Mouse (Mus musculus) MEL (cell line): ENCODE data around the gene Sema3a. TPM values are rescaled to one million over a fixed set of nuclear protein-coding genes. Genes with fewer than 3 reads are reported as not detected.

Source experiments
- DNase-seq: peaks from one replicate; pipeline ENCODE4 v3.0.0; 2011; ENCODE audit warnings: low read depth, low spot score
- H3K27ac ChIP-seq: 2 replicates; pipeline ENCODE4 v1.5.1; 2012; ENCODE audit warnings: low read depth, mild to moderate bottlenecking, control low read depth, low read length, moderate library complexity; ENCODE audit not compliant: control insufficient read depth
- H3K27me3 ChIP-seq, 2 experiments: fragments of 150-350 bp in 1 of 2; sonication (generic) in 1 of 2; 2 replicates each; pipeline ENCODE4 v1.6.1; 2012; ENCODE audit warnings: low read length in 2 of 2, mild to moderate bottlenecking in 2 of 2, improper control_type of control experiment in 1 of 2, moderate library complexity in 1 of 2; ENCODE audit not compliant: insufficient read depth in 2 of 2, control insufficient read depth in 1 of 2
- H3K36me3 ChIP-seq, 2 experiments: 2 replicates each; pipeline ENCODE4 v1.6.1; 2012 to 2014; ENCODE audit warnings: low read length in 2 of 2, improper control_type of control experiment in 1 of 2, inconsistent platforms in 1 of 2, mild to moderate bottlenecking in 1 of 2; ENCODE audit not compliant: insufficient read depth in 2 of 2, control insufficient read depth in 1 of 2
- H3K4me1 ChIP-seq, 2 experiments: fragments of 150-350 bp in 1 of 2; sonication (generic) in 1 of 2; 2 replicates each; pipeline ENCODE4 v1.6.1; 2012; ENCODE audit warnings: low read length in 2 of 2, improper control_type of control experiment in 1 of 2, mild to moderate bottlenecking in 1 of 2; ENCODE audit not compliant: insufficient read depth in 2 of 2, control insufficient read depth in 1 of 2
- H3K4me3 ChIP-seq, 2 experiments: fragments of 150-350 bp in 1 of 2; sonication (generic) in 1 of 2; 2 replicates each; pipeline ENCODE4 v1.5.1; 2012; ENCODE audit warnings: low read depth in 2 of 2, low read length in 2 of 2, mild to moderate bottlenecking in 2 of 2, moderate library complexity in 2 of 2, control low read depth in 1 of 2, improper control_type of control experiment in 1 of 2; ENCODE audit not compliant: control insufficient read depth in 1 of 2, insufficient read depth in 1 of 2
- H3K79me2 ChIP-seq: 2 replicates; pipeline ENCODE4 v1.6.1; 2012; ENCODE audit warnings: mild to moderate bottlenecking, low read length, moderate library complexity; ENCODE audit not compliant: control insufficient read depth, poor library complexity, insufficient read depth
- H3K9ac ChIP-seq: 2 replicates; pipeline ENCODE4 v1.6.1; 2012; ENCODE audit warnings: low read depth, mild to moderate bottlenecking, control low read depth, low read length, moderate library complexity; ENCODE audit not compliant: control insufficient read depth, poor library complexity, severe bottlenecking
- H3K9me3 ChIP-seq: fragments of 150-350 bp; sonication (generic); replicated peaks from 2 replicates; pipeline ENCODE4 v1.6.1; 2012; ENCODE audit warnings: mild to moderate bottlenecking, low read length, improper control_type of control experiment, moderate library complexity; ENCODE audit not compliant: insufficient read depth
- CHD1 ChIP-seq: IDR thresholded peaks from 2 replicates; pipeline ENCODE4 v1.6.1; 2012; ENCODE audit warnings: low read depth, mild to moderate bottlenecking, inconsistent platforms, low read length, improper control_type of control experiment
- CHD2 ChIP-seq: IDR thresholded peaks from 2 replicates; pipeline ENCODE4 v1.6.1; 2011; ENCODE audit warnings: low read length, improper control_type of control experiment
- CTCF ChIP-seq, 3 experiments: IDR thresholded peaks in 2 of 3; conservative IDR thresholded peaks in 1 of 3; 2 replicates each; pipeline ENCODE4 v1.5.1; 2011 to 2012; ENCODE audit warnings: low read length in 3 of 3, low read depth in 2 of 3, mild to moderate bottlenecking in 2 of 3, improper control_type of control experiment in 1 of 3, inconsistent platforms in 1 of 3, mixed read lengths in 1 of 3, moderate library complexity in 1 of 3; ENCODE audit not compliant: control insufficient read depth in 1 of 3, insufficient read depth in 1 of 3, poor library complexity in 1 of 3, severe bottlenecking in 1 of 3
- EP300 ChIP-seq, 2 experiments: IDR thresholded peaks; 2 replicates each; pipeline ENCODE4 v1.6.1; 2011; ENCODE audit warnings: improper control_type of control experiment in 2 of 2, low read length in 2 of 2, low read depth in 1 of 2, mild to moderate bottlenecking in 1 of 2
- GABPA ChIP-seq: IDR thresholded peaks from 2 replicates; pipeline ENCODE4 v1.6.1; 2012; ENCODE audit warnings: low read depth, mild to moderate bottlenecking, inconsistent platforms, low read length, improper control_type of control experiment, moderate library complexity
- GATA1 ChIP-seq: IDR thresholded peaks from 2 replicates; pipeline ENCODE4 v1.6.1; 2011; ENCODE audit warnings: low read depth, low read length, improper control_type of control experiment
- HCFC1 ChIP-seq: IDR thresholded peaks from 2 replicates; pipeline ENCODE4 v1.6.1; 2012; ENCODE audit warnings: low read depth, mild to moderate bottlenecking, inconsistent platforms, low read length, improper control_type of control experiment, moderate library complexity
- MAZ ChIP-seq: IDR thresholded peaks from 2 replicates; pipeline ENCODE4 v1.6.1; 2012; ENCODE audit warnings: low read depth, mild to moderate bottlenecking, inconsistent platforms, low read length, improper control_type of control experiment
- MEF2A ChIP-seq: IDR thresholded peaks from 2 replicates; pipeline ENCODE4 v1.6.1; 2014; ENCODE audit warnings: low read depth, mild to moderate bottlenecking, inconsistent platforms, low read length, improper control_type of control experiment; ENCODE audit not compliant: poor library complexity, insufficient replicate concordance, severe bottlenecking; ENCODE audit errors: extremely low read depth
- MXI1 ChIP-seq: IDR thresholded peaks from 2 replicates; pipeline ENCODE4 v1.6.1; 2011; ENCODE audit warnings: mild to moderate bottlenecking, low read depth, low read length, improper control_type of control experiment
- MYB ChIP-seq: IDR thresholded peaks from 2 replicates; pipeline ENCODE4 v1.6.1; 2011; ENCODE audit warnings: mild to moderate bottlenecking, low read depth, low read length, improper control_type of control experiment
- MYC ChIP-seq: IDR thresholded peaks from 2 replicates; pipeline ENCODE4 v1.6.1; 2011; ENCODE audit warnings: low read depth, mild to moderate bottlenecking, low read length, improper control_type of control experiment, moderate library complexity
- NELFE ChIP-seq: IDR thresholded peaks from 2 replicates; pipeline ENCODE4 v1.6.1; 2011; ENCODE audit warnings: low read depth, low read length, improper control_type of control experiment
- POLR2A ChIP-seq, 2 experiments: IDR thresholded peaks; 2 replicates each; pipeline ENCODE4 v1.6.1; 2011 to 2012; ENCODE audit warnings: low read length in 2 of 2, mild to moderate bottlenecking in 2 of 2, control low read depth in 1 of 2, improper control_type of control experiment in 1 of 2, low read depth in 1 of 2, moderate library complexity in 1 of 2; ENCODE audit not compliant: control insufficient read depth in 1 of 2, insufficient read depth in 1 of 2, poor library complexity in 1 of 2
- POLR2AphosphoS2 ChIP-seq: IDR thresholded peaks from 2 replicates; pipeline ENCODE4 v1.6.1; 2011; ENCODE audit warnings: low read length, improper control_type of control experiment
- POLR2AphosphoS5 ChIP-seq: IDR thresholded peaks from 2 replicates; pipeline ENCODE4 v1.6.1; 2012; ENCODE audit warnings: low read depth, borderline replicate concordance, mild to moderate bottlenecking, inconsistent platforms, low read length, moderate library complexity, mixed read lengths
- RAD21 ChIP-seq: IDR thresholded peaks from 2 replicates; pipeline ENCODE4 v1.6.1; 2011; ENCODE audit warnings: mild to moderate bottlenecking, low read depth, low read length, improper control_type of control experiment
- SIN3A ChIP-seq: IDR thresholded peaks from 2 replicates; pipeline ENCODE4 v1.6.1; 2012; ENCODE audit warnings: low read length, improper control_type of control experiment, inconsistent platforms
- SMC3 ChIP-seq: IDR thresholded peaks from 2 replicates; pipeline ENCODE4 v1.6.1; 2011; ENCODE audit warnings: low read depth, low read length, improper control_type of control experiment
- TAL1 ChIP-seq: IDR thresholded peaks from 2 replicates; pipeline ENCODE4 v1.6.1; 2012; ENCODE audit warnings: mild to moderate bottlenecking, inconsistent platforms, low read length, moderate library complexity, mixed read lengths
- TBP ChIP-seq: IDR thresholded peaks from 2 replicates; pipeline ENCODE4 v1.8.0; 2011; ENCODE audit warnings: low read depth, low read length, improper control_type of control experiment
- TCF12 ChIP-seq: IDR thresholded peaks from 2 replicates; pipeline ENCODE4 v1.6.1; 2014; ENCODE audit warnings: low read depth, mild to moderate bottlenecking, inconsistent platforms, low read length, improper control_type of control experiment, moderate library complexity
- USF1 ChIP-seq: IDR thresholded peaks from 2 replicates; pipeline ENCODE4 v1.6.1; 2014; ENCODE audit warnings: low read depth, mild to moderate bottlenecking, inconsistent platforms, low read length, improper control_type of control experiment, moderate library complexity
- USF2 ChIP-seq, 2 experiments: IDR thresholded peaks; 2 replicates each; pipeline ENCODE4 v1.6.1; 2011 to 2012; ENCODE audit warnings: improper control_type of control experiment in 2 of 2, low read length in 2 of 2, borderline replicate concordance in 1 of 2, inconsistent platforms in 1 of 2, low read depth in 1 of 2, mild to moderate bottlenecking in 1 of 2; ENCODE audit not compliant: insufficient read depth in 1 of 2
- ZC3H11A ChIP-seq: IDR thresholded peaks from 2 replicates; pipeline ENCODE4 v1.6.1; 2012; ENCODE audit warnings: low read depth, mild to moderate bottlenecking, inconsistent platforms, low read length, improper control_type of control experiment
- ZKSCAN1 ChIP-seq: IDR thresholded peaks from 2 replicates; pipeline ENCODE4 v1.6.1; 2012; ENCODE audit warnings: low read depth, mild to moderate bottlenecking, inconsistent platforms, low read length, improper control_type of control experiment, moderate library complexity
- ZNF384 ChIP-seq: IDR thresholded peaks from 2 replicates; pipeline ENCODE4 v1.6.1; 2012; ENCODE audit warnings: low read depth, mild to moderate bottlenecking, inconsistent platforms, low read length, improper control_type of control experiment
- polyA plus RNA-seq, 2 experiments: library from polyadenylated mRNA; stranded (reverse) in 1 of 2; unstranded in 1 of 2; fragments of >175 nt in 1 of 2; fragments of >200 nt in 1 of 2; gene quantifications; 2 replicates each; pipeline versions ENCODE4 v1.2.1 to v1.2.4; 2012; ENCODE audit warnings: low replicate concordance in 2 of 2, low read depth in 1 of 2; ENCODE audit not compliant: insufficient read length in 2 of 2, insufficient read depth in 1 of 2, missing spikeins in 1 of 2
- total RNA-seq: library from RNA; depleted of rRNA; stranded (reverse); fragments of 300-350 nt; gene quantifications from 2 replicates; pipeline ENCODE4 v1.2.3, GENCODE M21; 2012

Gene Sema3a
- total and polyA plus RNA-seq, 3 experiments: not detected

DNA sequence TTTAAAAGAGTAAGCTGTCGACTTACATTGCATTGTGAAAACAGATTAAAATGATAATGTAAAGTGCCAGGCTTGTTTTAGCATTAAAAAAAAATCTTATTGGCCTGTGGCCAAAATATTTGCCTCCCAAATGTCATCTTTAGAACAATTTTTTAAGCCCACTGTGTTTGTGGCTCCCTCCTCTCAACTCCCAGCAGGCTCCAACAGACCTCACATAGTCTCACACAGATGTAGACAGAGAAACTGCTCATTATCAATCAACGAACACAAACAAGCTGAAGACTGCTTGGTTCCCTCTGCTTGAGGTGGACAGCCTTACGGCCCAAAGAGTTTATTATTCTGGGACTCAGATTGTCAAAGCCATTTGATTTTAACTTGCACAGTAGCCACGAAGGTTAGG, 226.4 kb downstream of the Sema3a start:
- Histone ChIP-seq H3K9ac (no peak overlapping the region), H3K9me3 (no peaks in the 10 kb centered on the region)
- TF ChIP-seq MYB (no peak), ZNF384 (no peak), POLR2A (IDR thresholded peaks at IDR 0.05; ENCODE audit: control insufficient read depth in 1 of 2, insufficient read depth in 1 of 2, low read depth in 1 of 2, low read length in 2 of 2, poor library complexity in 1 of 2) (no peak), NELFE (no peak), POLR2AphosphoS2 (no peak), HCFC1 (no peak), TCF12 (no peak), MEF2A (no peak), CTCF (IDR thresholded peaks at IDR 0.05 in 2 of 3, conservative IDR thresholded peaks at IDR 0.05 in 1 of 3; ENCODE audit: control insufficient read depth in 1 of 3, insufficient read depth in 1 of 3, low read depth in 2 of 3, low read length in 3 of 3, poor library complexity in 1 of 3, severe bottlenecking in 1 of 3) (no peak), USF1 (no peak), ZKSCAN1 (no peak), SMC3 (no peak), TAL1 (no peak), RAD21 (no peak), CHD1 (no peak), MXI1 (no peak), POLR2AphosphoS5 (no peak)
- TF ChIP-seq, all 39 proteins: peak for 0
- H3K27ac ChIP-seq: no peak overlapping the region
- H3K79me2 ChIP-seq: no peaks in the 10 kb centered on the region
- no peaks in the 10 kb centered on the region for H3K36me3 ChIP-seq
- no peak overlapping the region for H3K4me3 ChIP-seq
- no peaks in the 10 kb centered on the region for H3K27me3 ChIP-seq
- no peaks in the 10 kb centered on the region for H3K4me1 ChIP-seq
- DNase-seq: no peak

- H3K4me1 ChIP-seq: no peaks in the 10 kb centered on the region
- H3K9me3 ChIP-seq: no peaks in the 10 kb centered on the region
- DNase-seq: no peak
- H3K36me3 ChIP-seq: no peaks in the 10 kb centered on the region
- no peaks in the 10 kb centered on the region for H3K27me3 ChIP-seq
- no peak for TF ChIP-seq HCFC1
- H3K4me3 ChIP-seq: no peak overlapping the region
- H3K27ac ChIP-seq: no peak overlapping the region
- no peaks in the 10 kb centered on the region for H3K79me2 ChIP-seq
- no peak overlapping the region for H3K9ac ChIP-seq
Observed at GRCm38 (mm10) chr5:13352995-13353394, 227.8 kb downstream of the Sema3a start.

DNA sequence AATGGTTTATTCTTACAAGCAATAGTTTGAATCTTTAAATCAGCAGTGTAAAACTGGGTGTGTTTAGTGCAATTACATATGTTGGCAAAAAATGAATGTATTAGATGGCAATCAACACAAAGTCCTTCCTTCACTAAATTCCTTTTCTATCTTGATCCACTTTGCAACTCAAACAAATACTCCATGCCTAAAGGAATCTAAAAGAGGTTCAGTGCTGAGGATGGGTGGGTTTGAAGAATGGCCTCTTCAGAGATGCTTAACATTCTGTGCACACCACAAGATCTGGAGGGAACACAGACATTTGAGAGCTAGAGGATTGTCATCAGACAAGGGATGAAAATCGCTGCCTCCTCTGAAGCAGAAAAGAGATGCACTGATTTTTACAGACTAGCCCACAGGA, 228.3 kb downstream of the Sema3a start:
- no peaks in the 10 kb centered on the region for H3K79me2 ChIP-seq
- no peaks in the 10 kb centered on the region for H3K27me3 ChIP-seq
- H3K4me3 ChIP-seq: no peak overlapping the region
- no peak overlapping the region for H3K27ac ChIP-seq
- no peaks in the 10 kb centered on the region for H3K9me3 ChIP-seq
- H3K36me3 ChIP-seq: no peaks in the 10 kb centered on the region
- DNase-seq: no peak
- no peak overlapping the region for H3K9ac ChIP-seq
- H3K4me1 ChIP-seq: no peaks in the 10 kb centered on the region
- TF ChIP-seq TBP (no peak), SIN3A (no peak), ZC3H11A (no peak), GABPA (no peak), CTCF (IDR thresholded peaks at IDR 0.05 in 2 of 3, conservative IDR thresholded peaks at IDR 0.05 in 1 of 3; ENCODE audit: control insufficient read depth in 1 of 3, insufficient read depth in 1 of 3, low read depth in 2 of 3, low read length in 3 of 3, poor library complexity in 1 of 3, severe bottlenecking in 1 of 3) (no peak), MEF2A (no peak), USF2 (IDR thresholded peaks at IDR 0.05; ENCODE audit: borderline replicate concordance in 1 of 2, insufficient read depth in 1 of 2, low read depth in 1 of 2, low read length in 2 of 2) (no peak), TAL1 (no peak), TCF12 (no peak), MXI1 (no peak), EP300 (IDR thresholded peaks at IDR 0.05; ENCODE audit: low read depth in 1 of 2, low read length in 2 of 2) (no peak), MYC (no peak), GATA1 (no peak), SMC3 (no peak), MAZ (no peak), CHD2 (no peak)
